In genomic region chr11:30754855-30755530, GRCm38 (mm10) we compare ENCODE assay signal across 8 mouse cellular contexts. TPM values are rescaled to one million over a fixed set of nuclear protein-coding genes. Genes with fewer than 3 reads are reported as not detected.
A peak's percentile ranks its signal among the peaks of the same experiment; 100 is the strongest.
DNase-seq lines count a peak whose midpoint lies in the region; ATAC-seq and TF ChIP-seq lines count a peak whose summit lies in the region.

No protein-coding gene starts in this region.

- peak overlapping the region; percentile 68 for H3K9ac ChIP-seq in forebrain, postnatal 0 days
- H3K9ac ChIP-seq in hindbrain, embryonic 15.5 days, result peak overlapping the region; percentile 50
- no peak overlapping the region for H3K9ac ChIP-seq in liver, embryonic 13.5 days
- H3K9ac ChIP-seq in neural tube, embryonic 13.5 days, result peak overlapping the region; percentile 80

- H3K36me3 ChIP-seq in forebrain, postnatal 0 days (ENCODE audit: insufficient read depth), result no peaks in the 10 kb centered on the region
- H3K36me3 ChIP-seq in hindbrain, embryonic 15.5 days, result no peaks in the 10 kb centered on the region
- H3K36me3 ChIP-seq in liver, embryonic 13.5 days, result no peaks in the 10 kb centered on the region
- H3K36me3 ChIP-seq in neural tube, embryonic 13.5 days, result no peaks in the 10 kb centered on the region

- DNase-seq in cerebellum, adult 11-12 months, result no peak
- DNase-seq in adrenal gland, postnatal 36 days, result peak; percentile 37 to 58
- DNase-seq in forebrain, postnatal 0 days, result peak; percentile 41
- no peak for DNase-seq in liver, embryonic 13.5 days
- no peak for DNase-seq in spleen, adult 12 weeks (ENCODE audit: low spot score)

- ATAC-seq in cerebellum, adult (ENCODE audit: insufficient number of reproducible peaks, low FRiP score, low TSS enrichment), result peak; percentile 68
- peak; percentile 94 for ATAC-seq in forebrain, postnatal 0 days
- peak; percentile 91 for ATAC-seq in hindbrain, embryonic 15.5 days (ENCODE audit: low FRiP score, low read depth)
- peak; percentile 50 for ATAC-seq in liver, embryonic 13.5 days (ENCODE audit: low read depth)
- peak; percentile 93 for ATAC-seq in neural tube, embryonic 13.5 days (ENCODE audit: low read depth)

- peak overlapping the region; percentile 94 for H3K4me2 ChIP-seq in forebrain, postnatal 0 days (ENCODE audit: low read depth)
- H3K4me2 ChIP-seq in hindbrain, embryonic 15.5 days, result peak overlapping the region; percentile 82
- peak overlapping the region; percentile 65 for H3K4me2 ChIP-seq in liver, embryonic 13.5 days
- H3K4me2 ChIP-seq in neural tube, embryonic 13.5 days, result peak overlapping the region; percentile 96

- no peak for TF ChIP-seq CTCF in forebrain, postnatal 0 days (IDR thresholded peaks at IDR 0.05; ENCODE audit: low read depth)

- peak overlapping the region; percentile 64 for H3K4me3 ChIP-seq in forebrain, postnatal 0 days (ENCODE audit: low read depth, low read length)
- H3K4me3 ChIP-seq in hindbrain, embryonic 15.5 days, result peak overlapping the region; percentile 58
- peak overlapping the region; percentile 51 for H3K4me3 ChIP-seq in liver, embryonic 13.5 days (replicated peaks)
- H3K4me3 ChIP-seq in neural tube, embryonic 13.5 days, result peak overlapping the region; percentile 64

- no peaks in the 10 kb centered on the region for H3K4me1 ChIP-seq in forebrain, postnatal 0 days (ENCODE audit: insufficient read depth)
- 0 out of 2 replicates have a peak, but pooled peaks cover 8% of the 10 kb centered on the region for H3K4me1 ChIP-seq in hindbrain, embryonic 15.5 days (replicated peaks)
- H3K4me1 ChIP-seq in liver, embryonic 13.5 days (replicated peaks), result no peaks in the 10 kb centered on the region
- H3K4me1 ChIP-seq in neural tube, embryonic 13.5 days (replicated peaks), result peaks cover 3% of the 10 kb centered on the region; the same call in 1 of the 2 replicates

- 1% methylated on average over 57 of the region's 66 CpGs for WGBS in forebrain, postnatal 0 days
- under 1% methylated on average over 45 of the region's 66 CpGs for WGBS in hindbrain, embryonic 15.5 days
- WGBS in liver, embryonic 13.5 days (ENCODE audit: insufficient replicate concordance), result 1% methylated on average over 61 of the region's 66 CpGs
- 1% methylated on average over 63 of the region's 66 CpGs for WGBS in neural tube, embryonic 13.5 days

- no peak overlapping the region for H3K27ac ChIP-seq in forebrain, postnatal 0 days (ENCODE audit: low read depth, low read length)
- H3K27ac ChIP-seq in hindbrain, embryonic 15.5 days (replicated peaks), result no peak overlapping the region
- no peak overlapping the region for H3K27ac ChIP-seq in liver, embryonic 13.5 days
- H3K27ac ChIP-seq in neural tube, embryonic 13.5 days (replicated peaks), result no peak overlapping the region

- no peaks in the 10 kb centered on the region for H3K27me3 ChIP-seq in forebrain, postnatal 0 days (ENCODE audit: insufficient read depth, low read length)
- peaks cover 9% of the 10 kb centered on the region; the same call in 1 of the 2 replicates for H3K27me3 ChIP-seq in hindbrain, embryonic 15.5 days
- peaks cover 40% of the 10 kb centered on the region for H3K27me3 ChIP-seq in liver, embryonic 13.5 days
- peaks cover 9% of the 10 kb centered on the region for H3K27me3 ChIP-seq in neural tube, embryonic 13.5 days

- H3K9me3 ChIP-seq in forebrain, postnatal 0 days (ENCODE audit: low read length), result no peaks in the 10 kb centered on the region
- no peaks in the 10 kb centered on the region for H3K9me3 ChIP-seq in hindbrain, embryonic 15.5 days
- no peaks in the 10 kb centered on the region for H3K9me3 ChIP-seq in liver, embryonic 13.5 days (replicated peaks)
- no peaks in the 10 kb centered on the region for H3K9me3 ChIP-seq in neural tube, embryonic 13.5 days

RNA-seq across cellular contexts. Expression of gene Psme4, which starts 16.5 kb away (rescaled TPM):
- 10 to 100 TPM; 58.9 to 81.1 TPM for total RNA-seq in adrenal gland, postnatal 36 days (2021)
- total RNA-seq in forebrain, postnatal 0 days (2014; rRNA removed), result 50.9 and 57.4 TPM in 2 replicates
- 6.1 and 7.8 TPM in 2 replicates for polyA plus RNA-seq in forebrain, postnatal 0 days (2015; fragmentation: Nextera tagmentation; extraction: Ambion mirVana)
- polyA plus RNA-seq in hindbrain, embryonic 15.5 days (2015; fragmentation: Nextera tagmentation; extraction: Ambion mirVana), result 12.0 and 16.0 TPM in 2 replicates
- polyA plus RNA-seq in liver, embryonic 13.5 days (2015; fragmentation: Nextera tagmentation; extraction: Ambion mirVana), result 10.7 and 10.9 TPM in 2 replicates
- polyA plus RNA-seq in neural tube, embryonic 13.5 days (2015; fragmentation: Nextera tagmentation; extraction: Ambion mirVana), result 16.7 and 18.9 TPM in 2 replicates

Comparison
In these comparisons a context has a peak if more than half of its experiments do, and no peak if none do; other contexts are left out.
1. DNase-seq: peak in adrenal gland, postnatal 36 days (2 of 2) and forebrain, postnatal 0 days (single experiment); none in cerebellum, adult 11-12 months (single experiment), liver, embryonic 13.5 days (single experiment) and spleen, adult 12 weeks (single experiment).
2. Peak in every context shown above with its lines, with median percentiles within 50 percentile points of each other: ATAC-seq, H3K4me2 ChIP-seq and H3K4me3 ChIP-seq.